Mouse (Mus musculus): ENCODE measurements around the gene Cfap61. TPM values are rescaled to one million over a fixed set of nuclear protein-coding genes. Genes with fewer than 3 reads are reported as not detected.

Cfap61 gene
- polyA plus RNA-seq, 1 experiment from 2014 or later, result 0.16 TPM

DNA sequence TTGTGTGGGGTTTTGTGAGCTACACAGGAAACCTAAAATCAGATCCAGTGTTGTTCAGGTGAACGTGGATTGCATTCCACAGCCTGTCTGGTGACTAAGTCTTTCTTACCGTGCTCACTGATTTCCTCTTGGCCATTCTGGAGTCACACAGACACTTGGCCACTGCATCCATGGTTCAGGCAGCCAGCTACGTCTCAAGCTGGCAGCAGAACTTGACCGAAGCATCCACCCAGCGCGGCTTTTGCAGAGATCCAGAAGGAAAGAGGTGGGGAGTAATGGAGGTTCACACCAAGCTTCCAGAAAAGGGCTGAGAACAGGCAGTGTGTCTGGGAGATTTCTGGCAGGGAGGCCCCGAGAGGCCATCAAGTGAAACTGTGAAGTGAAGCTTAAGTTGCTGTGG, 187.0 kb downstream of the Cfap61 start:
- Histone ChIP-seq H3K27me3 (ENCODE audit: control insufficient read depth, insufficient read depth, low read length) (no peaks in the 10 kb centered on the region), H3K9ac (ENCODE audit: low read length) (no peak overlapping the region), H3K9me3 (ENCODE audit: control insufficient read depth, low read length) (no peaks in the 10 kb centered on the region), H3K36me3 (ENCODE audit: control insufficient read depth, insufficient read depth, low read length) (no peaks in the 10 kb centered on the region), H3K27ac (replicated peaks) (no peak overlapping the region), H3K4me2 (replicated peaks; ENCODE audit: low read depth) (no peak overlapping the region), H3K4me3 (ENCODE audit: low read depth, low read length) (no peak overlapping the region), H3K4me1 (replicated peaks; ENCODE audit: control insufficient read depth, insufficient read depth) (no peaks in the 10 kb centered on the region)
- ATAC-seq (ENCODE audit: low FRiP score, low TSS enrichment) (no peak), DNase-seq (ENCODE audit: low spot score) (no peak)
- WGBS, result 86% methylated on average over 7 of the region's 7 CpGs
- TF ChIP-seq CTCF (IDR thresholded peaks at IDR 0.05; ENCODE audit: low read depth), result no peak

DNA sequence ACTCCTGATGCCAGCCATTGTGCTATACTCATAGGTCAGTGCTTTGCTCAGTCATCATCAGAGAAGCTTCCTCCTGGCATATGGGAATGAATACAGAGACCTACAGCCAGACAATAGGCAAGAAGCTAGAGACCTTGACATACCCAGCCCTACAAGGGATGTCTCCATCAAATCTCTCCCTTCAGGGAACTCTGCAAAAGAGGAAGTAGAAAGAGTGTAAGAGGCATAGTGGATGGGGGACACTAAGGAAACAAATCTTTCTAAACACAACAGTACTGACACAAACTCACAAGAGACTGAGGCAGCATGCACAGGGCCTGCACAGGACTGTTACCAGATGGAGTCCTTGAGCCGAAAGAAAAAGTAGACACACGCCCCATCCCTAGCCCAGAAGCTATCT, 190.5 kb downstream of the Cfap61 start:
- H3K36me3 ChIP-seq (ENCODE audit: control insufficient read depth, insufficient read depth, low read length), result no peaks in the 10 kb centered on the region
- H3K4me3 ChIP-seq (ENCODE audit: low read depth, low read length), result no peak overlapping the region
- H3K9ac ChIP-seq (ENCODE audit: low read length), result no peak overlapping the region
- no peaks in the 10 kb centered on the region for H3K4me1 ChIP-seq (replicated peaks; ENCODE audit: control insufficient read depth, insufficient read depth)
- H3K9me3 ChIP-seq (ENCODE audit: control insufficient read depth, low read length), result no peaks in the 10 kb centered on the region
- DNase-seq (ENCODE audit: low spot score) (no peak), ATAC-seq (ENCODE audit: low FRiP score, low TSS enrichment) (no peak)
- H3K4me2 ChIP-seq (replicated peaks; ENCODE audit: low read depth), result no peak overlapping the region
- 90% methylated on average over 2 of the region's 2 CpGs for WGBS
- TF ChIP-seq CTCF (IDR thresholded peaks at IDR 0.05; ENCODE audit: low read depth), result no peak
- TF ChIP-seq EP300 (optimal IDR thresholded peaks at IDR 0.05), result no peak
- no peak overlapping the region for H3K27ac ChIP-seq (replicated peaks)
- no peaks in the 10 kb centered on the region for H3K27me3 ChIP-seq (ENCODE audit: control insufficient read depth, insufficient read depth, low read length)

DNA sequence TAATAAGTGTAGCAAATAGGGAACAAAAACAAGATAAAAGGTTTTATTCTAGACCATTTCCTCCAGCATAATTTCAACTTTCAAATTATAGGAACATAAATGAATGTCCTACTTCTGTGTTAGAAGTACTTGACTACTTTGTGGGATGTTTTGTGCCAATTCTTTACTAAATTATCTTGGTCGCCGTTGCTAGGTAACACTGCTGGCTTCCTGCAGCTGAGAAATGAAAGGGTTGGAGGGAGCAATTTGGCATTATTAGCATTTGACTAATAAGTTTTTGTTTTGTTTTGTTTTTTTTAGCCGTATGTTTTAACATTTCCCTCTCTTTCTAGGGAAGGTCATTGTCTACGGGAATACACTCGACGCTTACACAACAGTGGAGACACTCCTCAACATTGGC, 194.0 kb downstream of the Cfap61 start:
- 90% methylated on average over 6 of the region's 6 CpGs for WGBS

DNA sequence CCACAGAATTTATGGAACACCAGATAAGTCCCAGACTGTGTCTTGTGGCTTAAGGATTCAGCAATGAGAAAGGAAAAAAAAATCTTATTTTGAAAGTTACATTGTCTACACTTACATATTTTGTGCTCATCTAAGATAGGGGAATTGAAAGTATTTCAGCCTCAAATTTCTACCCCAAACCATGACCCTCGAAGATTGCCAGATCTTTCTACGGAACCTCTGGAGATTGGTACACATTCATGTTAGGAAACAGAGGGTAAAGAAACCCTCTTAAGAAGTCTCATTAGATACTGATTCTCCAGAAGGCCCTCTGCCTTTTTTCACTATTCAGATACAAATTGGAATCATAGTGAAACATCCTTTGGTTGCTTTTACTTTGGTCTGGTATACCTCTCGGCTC, 195.9 kb downstream of the Cfap61 start:
- no peak overlapping the region for H3K4me2 ChIP-seq (replicated peaks; ENCODE audit: low read depth)
- no peak overlapping the region for H3K4me3 ChIP-seq (ENCODE audit: low read depth, low read length)
- H3K9ac ChIP-seq (ENCODE audit: low read length), result no peak overlapping the region
- TF ChIP-seq EP300 (optimal IDR thresholded peaks at IDR 0.05), result no peak
- TF ChIP-seq CTCF (IDR thresholded peaks at IDR 0.05; ENCODE audit: low read depth), result no peak
- no peak overlapping the region for H3K27ac ChIP-seq (replicated peaks)
- no peak for ATAC-seq (ENCODE audit: low FRiP score, low TSS enrichment)
- H3K4me1 ChIP-seq (replicated peaks; ENCODE audit: control insufficient read depth, insufficient read depth), result no peaks in the 10 kb centered on the region
- no peaks in the 10 kb centered on the region for H3K36me3 ChIP-seq (ENCODE audit: control insufficient read depth, insufficient read depth, low read length)
- DNase-seq (ENCODE audit: low spot score), result no peak
- 88% methylated on average over 3 of the region's 3 CpGs for WGBS
- no peaks in the 10 kb centered on the region for H3K27me3 ChIP-seq (ENCODE audit: control insufficient read depth, insufficient read depth, low read length)
- no peaks in the 10 kb centered on the region for H3K9me3 ChIP-seq (ENCODE audit: control insufficient read depth, low read length)

More for the DNA sequence above, 194.0 kb downstream of the Cfap61 start:
- no peaks in the 10 kb centered on the region for H3K4me1 ChIP-seq (replicated peaks; ENCODE audit: control insufficient read depth, insufficient read depth)
- H3K36me3 ChIP-seq (ENCODE audit: control insufficient read depth, insufficient read depth, low read length), result no peaks in the 10 kb centered on the region
- no peak overlapping the region for H3K4me2 ChIP-seq (replicated peaks; ENCODE audit: low read depth)
- H3K27me3 ChIP-seq (ENCODE audit: control insufficient read depth, insufficient read depth, low read length), result no peaks in the 10 kb centered on the region
- H3K9ac ChIP-seq (ENCODE audit: low read length), result no peak overlapping the region
- no peak for TF ChIP-seq CTCF (IDR thresholded peaks at IDR 0.05; ENCODE audit: low read depth)
- TF ChIP-seq EP300 (optimal IDR thresholded peaks at IDR 0.05), result no peak
- no peaks in the 10 kb centered on the region for H3K9me3 ChIP-seq (ENCODE audit: control insufficient read depth, low read length)
- DNase-seq (ENCODE audit: low spot score) (no peak), ATAC-seq (ENCODE audit: low FRiP score, low TSS enrichment) (no peak)
- H3K27ac ChIP-seq (replicated peaks), result no peak overlapping the region
- H3K4me3 ChIP-seq (ENCODE audit: low read depth, low read length), result no peak overlapping the region

DNA sequence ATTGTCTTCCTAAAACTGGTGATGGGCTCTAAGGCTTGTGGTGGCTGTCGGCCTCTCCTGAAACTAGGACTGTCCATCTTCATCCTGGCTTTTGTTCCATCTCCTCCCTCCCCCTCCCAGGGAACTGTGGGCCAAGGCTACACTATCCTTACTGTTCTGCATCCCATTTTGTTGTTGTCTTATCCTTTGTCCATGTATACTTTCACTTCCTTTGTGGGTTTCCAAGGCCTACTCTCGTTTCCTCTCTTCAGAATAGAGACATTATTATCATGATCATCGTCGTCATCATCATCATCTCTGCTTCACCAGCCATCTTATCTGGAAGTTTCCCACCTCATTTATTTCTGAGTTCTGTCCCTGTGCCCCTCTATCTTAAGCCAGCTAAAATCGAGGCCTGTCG, 199.7 kb downstream of the Cfap61 start:
- ATAC-seq (ENCODE audit: low FRiP score, low TSS enrichment) (no peak), DNase-seq (ENCODE audit: low spot score) (no peak)
- TF ChIP-seq CTCF (IDR thresholded peaks at IDR 0.05; ENCODE audit: low read depth) (no peak), EP300 (optimal IDR thresholded peaks at IDR 0.05) (no peak)
- no peak overlapping the region for H3K4me3 ChIP-seq (ENCODE audit: low read depth, low read length)
- H3K9me3 ChIP-seq (ENCODE audit: control insufficient read depth, low read length), result no peaks in the 10 kb centered on the region
- no peak overlapping the region for H3K27ac ChIP-seq (replicated peaks)
- no peak overlapping the region for H3K9ac ChIP-seq (ENCODE audit: low read length)
- H3K36me3 ChIP-seq (ENCODE audit: control insufficient read depth, insufficient read depth, low read length), result no peaks in the 10 kb centered on the region
- no peaks in the 10 kb centered on the region for H3K27me3 ChIP-seq (ENCODE audit: control insufficient read depth, insufficient read depth, low read length)
- no peak overlapping the region for H3K4me2 ChIP-seq (replicated peaks; ENCODE audit: low read depth)
- 82% methylated on average over 6 of the region's 6 CpGs for WGBS
- H3K4me1 ChIP-seq (replicated peaks; ENCODE audit: control insufficient read depth, insufficient read depth), result no peaks in the 10 kb centered on the region

DNA sequence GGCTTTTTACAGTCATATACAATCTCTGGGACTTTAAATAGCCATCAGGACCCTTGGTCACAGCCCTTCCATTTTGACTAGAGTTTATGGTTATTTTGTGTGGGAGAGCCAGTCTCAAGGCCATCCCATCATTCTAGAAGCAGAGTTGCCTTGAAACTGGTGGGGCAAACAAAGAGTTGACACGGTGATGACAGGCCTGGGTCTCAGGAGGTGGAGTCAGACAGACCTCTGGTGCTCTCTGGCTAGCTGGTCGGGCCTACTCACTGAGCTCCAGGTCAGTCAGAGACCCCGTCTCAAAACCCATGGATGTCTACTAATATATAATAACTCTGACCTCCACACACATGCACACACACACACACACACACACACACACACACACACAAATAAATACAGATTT, 206.1 kb downstream of the Cfap61 start:
- TF ChIP-seq CTCF (IDR thresholded peaks at IDR 0.05; ENCODE audit: low read depth) (no peak), EP300 (optimal IDR thresholded peaks at IDR 0.05) (no peak)
- WGBS, result 77% methylated on average over 3 of the region's 3 CpGs

More for the DNA sequence above, 206.1 kb downstream of the Cfap61 start:
- ATAC-seq (ENCODE audit: low FRiP score, low TSS enrichment), result no peak
- H3K36me3 ChIP-seq (ENCODE audit: control insufficient read depth, insufficient read depth, low read length), result no peaks in the 10 kb centered on the region
- H3K4me1 ChIP-seq (replicated peaks; ENCODE audit: control insufficient read depth, insufficient read depth), result no peaks in the 10 kb centered on the region
- no peak overlapping the region for H3K4me2 ChIP-seq (replicated peaks; ENCODE audit: low read depth)
- H3K9me3 ChIP-seq (ENCODE audit: control insufficient read depth, low read length), result no peaks in the 10 kb centered on the region
- H3K27ac ChIP-seq (replicated peaks), result no peak overlapping the region
- no peaks in the 10 kb centered on the region for H3K27me3 ChIP-seq (ENCODE audit: control insufficient read depth, insufficient read depth, low read length)
- H3K9ac ChIP-seq (ENCODE audit: low read length), result no peak overlapping the region
- no peak for DNase-seq (ENCODE audit: low spot score)
- no peak overlapping the region for H3K4me3 ChIP-seq (ENCODE audit: low read depth, low read length)

Data from stomach, postnatal 0 days (tissue).